Mouse (Mus musculus) stomach, postnatal 0 days (tissue): ENCODE results near the gene Snap91. TPM values are rescaled to one million over a fixed set of nuclear protein-coding genes. Genes with fewer than 3 reads are reported as not detected.

Experiments
- ATAC-seq: fragments of 200-750 bp; cut with Nextera tagmentation; 2 replicates; pipeline ENCODE4 v1.8.0; 2017; ENCODE audit not compliant: low FRiP score, low TSS enrichment
- DNase-seq: peaks from one replicate; pipeline ENCODE4 v3.0.0-alpha.2; 2016; ENCODE audit warnings: low spot score
- H3K27ac ChIP-seq: fragments of 300-500 bp; sonication (generic); replicated peaks from 2 replicates; pipeline ENCODE4 v1.5.1; 2014; ENCODE audit warnings: mild to moderate bottlenecking, control low read depth
- H3K27me3 ChIP-seq: fragments of 300-500 bp; sonication (generic); 2 replicates; pipeline ENCODE4 v1.6.1; 2014; ENCODE audit warnings: low read length; ENCODE audit not compliant: control insufficient read depth, insufficient read depth
- H3K36me3 ChIP-seq: fragments of 300-500 bp; sonication (generic); 2 replicates; pipeline ENCODE4 v1.6.1; 2014; ENCODE audit warnings: low read length, mixed read lengths; ENCODE audit not compliant: control insufficient read depth, insufficient read depth
- H3K4me1 ChIP-seq: fragments of 300-500 bp; sonication (generic); replicated peaks from 2 replicates; pipeline ENCODE4 v1.6.1; 2014; ENCODE audit warnings: antibody characterized with exemption; ENCODE audit not compliant: control insufficient read depth, insufficient read depth
- H3K4me2 ChIP-seq: fragments of 300-500 bp; sonication (generic); replicated peaks from 2 replicates; pipeline ENCODE4 v1.6.1; 2014; ENCODE audit warnings: low read depth, mild to moderate bottlenecking, control low read depth, moderate library complexity
- H3K4me3 ChIP-seq: fragments of 300-500 bp; sonication (generic); 2 replicates; pipeline ENCODE4 v1.5.1; 2014; ENCODE audit warnings: low read depth, low read length, control low read depth
- H3K9ac ChIP-seq: fragments of 300-500 bp; sonication (generic); 2 replicates; pipeline ENCODE4 v1.6.1; 2014; ENCODE audit warnings: mild to moderate bottlenecking, low read length, control low read depth, mixed read lengths
- H3K9me3 ChIP-seq: fragments of 300-500 bp; sonication (generic); 2 replicates; pipeline ENCODE4 v1.6.1; 2016; ENCODE audit warnings: low read length; ENCODE audit not compliant: control insufficient read depth
- CTCF ChIP-seq: IDR thresholded peaks from 2 replicates; pipeline ENCODE4 v1.5.1; 2016; ENCODE audit warnings: antibody characterized with exemption, low read depth, mild to moderate bottlenecking, moderate library complexity
- EP300 ChIP-seq: optimal IDR thresholded peaks from 2 replicates; pipeline ENCODE3; 2016; ENCODE audit warnings: antibody characterized with exemption
- WGBS: fragments of 180-500 bp; shearing (Covaris S2); extraction: QIAGEN DNeasy Blood & Tissue Kit; methylation state at CpG from one replicate; pipeline ENCODE4 v1.1.7; 2014; 5-methylcytosine and 5-hydroxymethylcytosine counted together
- polyA plus RNA-seq: library from polyadenylated mRNA; unstranded; fragments of >200 nt; fragmentation: Nextera tagmentation; extraction: Ambion mirVana; gene quantifications from 2 replicates; pipeline ENCODE4 v1.2.1, GENCODE M21; 2015

The Snap91 gene
- polyA plus RNA-seq, 1 experiment from 2014 or later, result 2.4 TPM

DNA sequence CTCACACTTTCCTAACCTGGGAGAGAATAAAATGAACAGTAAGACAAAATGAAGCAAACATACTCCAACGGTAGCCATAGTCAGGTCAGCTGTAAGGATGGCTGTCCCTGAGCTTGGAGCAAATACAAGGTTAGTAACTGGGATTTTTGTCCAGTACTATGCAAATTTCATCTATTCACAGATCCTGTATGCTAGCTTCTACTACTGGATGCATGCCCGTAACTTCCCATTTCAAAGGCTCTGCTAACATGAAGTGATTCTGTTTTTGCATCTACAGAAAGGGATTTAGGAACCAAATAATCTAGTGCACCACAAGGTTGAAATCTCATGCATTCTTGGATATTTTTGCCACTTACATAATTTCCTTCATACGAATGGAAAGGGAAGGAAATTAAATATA lies 70.2 kb downstream of the Snap91 start:
- TF ChIP-seq CTCF, result no peak
- TF ChIP-seq EP300, result no peak
- WGBS, result 82% methylated on average over 3 of the region's 3 CpGs
- H3K4me1 ChIP-seq, result no peaks in the 10 kb centered on the region
- H3K4me2 ChIP-seq, result no peak overlapping the region
- H3K27me3 ChIP-seq, result no peaks in the 10 kb centered on the region
- H3K9ac ChIP-seq, result no peak overlapping the region
- ATAC-seq (no peak), DNase-seq (no peak)
- no peak overlapping the region for H3K4me3 ChIP-seq
- no peaks in the 10 kb centered on the region for H3K9me3 ChIP-seq
- H3K27ac ChIP-seq, result no peak overlapping the region
- H3K36me3 ChIP-seq, result no peaks in the 10 kb centered on the region

DNA sequence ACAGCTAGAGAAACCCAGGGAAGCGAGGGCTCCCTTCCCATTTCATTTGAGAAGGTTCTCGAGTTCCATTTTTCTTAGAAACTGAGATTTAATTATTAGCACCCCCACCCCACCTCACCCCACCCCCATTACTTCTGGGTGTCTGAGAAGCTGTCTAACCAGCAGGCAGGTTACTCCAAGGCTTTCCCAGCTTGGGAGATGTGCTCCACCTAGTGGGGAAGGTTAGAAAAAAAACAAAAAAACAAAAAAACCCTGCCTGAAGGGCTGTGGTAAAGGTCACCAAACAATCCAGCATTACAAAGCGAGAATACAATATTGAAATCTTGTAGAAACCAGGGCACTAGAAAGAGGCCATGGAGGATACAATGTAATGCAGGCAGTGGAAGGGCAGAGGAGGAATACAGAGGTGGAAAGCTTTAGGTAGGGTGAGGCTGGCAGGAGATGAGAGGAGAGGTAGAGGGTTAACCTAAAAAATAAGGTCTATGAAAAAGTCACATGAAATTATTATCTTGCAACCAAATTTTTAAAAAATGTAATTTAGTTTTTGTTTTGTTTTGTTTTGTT lies 79.8 kb downstream of the Snap91 start:
- peak; percentile 21 for DNase-seq

DNA sequence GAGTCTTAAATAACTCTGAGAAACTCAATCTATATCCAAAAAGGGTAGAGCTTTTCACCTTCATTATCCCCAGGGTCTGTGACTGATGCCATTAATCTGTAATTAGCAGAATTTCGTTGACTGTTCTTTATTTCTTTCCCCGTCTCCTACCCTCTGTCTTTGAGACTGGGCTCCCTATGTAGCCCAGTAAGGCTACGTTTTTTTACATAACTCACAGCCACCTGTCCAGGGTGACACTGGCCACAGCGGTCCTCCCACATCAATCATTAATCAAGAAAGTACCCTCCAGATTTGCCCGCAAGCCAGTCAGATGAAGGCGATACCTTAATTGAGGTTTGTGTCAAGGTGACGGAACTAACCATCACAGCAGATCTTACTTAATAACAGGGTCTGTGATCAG lies 81.4 kb downstream of the Snap91 start:
- H3K4me2 ChIP-seq, result no peak overlapping the region
- no peaks in the 10 kb centered on the region; the same call in 1 of the 2 replicates for H3K27me3 ChIP-seq
- TF ChIP-seq EP300 (no peak), CTCF (no peak)
- no peaks in the 10 kb centered on the region for H3K36me3 ChIP-seq
- DNase-seq, result no peak
- no peaks in the 10 kb centered on the region for H3K4me1 ChIP-seq
- no peak overlapping the region for H3K9ac ChIP-seq
- H3K4me3 ChIP-seq, result no peak overlapping the region
- H3K27ac ChIP-seq, result no peak overlapping the region
- H3K9me3 ChIP-seq, result no peaks in the 10 kb centered on the region
- WGBS, result 74% methylated on average over 7 of the region's 7 CpGs
- ATAC-seq, result no peak

More for the DNA sequence above, 79.8 kb downstream of the Snap91 start:
- Histone ChIP-seq H3K9ac (no peak overlapping the region), H3K36me3 (no peaks in the 10 kb centered on the region), H3K9me3 (no peaks in the 10 kb centered on the region), H3K4me3 (no peak overlapping the region), H3K27me3 (no peaks in the 10 kb centered on the region; the same call in 1 of the 2 replicates), H3K4me2 (no peak overlapping the region), H3K27ac (no peak overlapping the region), H3K4me1 (no peaks in the 10 kb centered on the region)
- no peak for ATAC-seq
- WGBS, result 26% methylated on average over 3 of the region's 3 CpGs
- TF ChIP-seq CTCF, result peak; percentile 75
- no peak for TF ChIP-seq EP300

DNA sequence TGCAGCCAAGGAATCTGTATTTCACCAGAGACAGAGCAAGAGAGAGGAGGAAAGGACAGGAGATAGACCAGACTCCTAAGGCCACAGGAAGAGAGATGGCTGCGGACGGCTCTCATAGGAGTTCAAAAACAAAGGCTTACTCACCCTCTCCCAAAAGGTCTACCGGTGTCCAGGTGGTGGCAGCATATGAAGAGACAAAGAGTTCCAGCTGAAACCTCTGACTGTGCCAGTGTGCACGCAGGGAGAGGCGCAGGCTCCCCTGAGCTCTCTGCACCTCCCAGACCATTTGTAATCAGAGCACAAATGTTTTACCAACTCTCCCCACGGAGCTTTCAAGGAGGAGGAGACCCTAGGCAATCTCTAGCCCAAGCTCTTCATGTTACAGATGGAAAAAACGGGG lies 81.8 kb downstream of the Snap91 start:
- no peak for DNase-seq
- 38% methylated on average over 7 of the region's 7 CpGs for WGBS

DNA sequence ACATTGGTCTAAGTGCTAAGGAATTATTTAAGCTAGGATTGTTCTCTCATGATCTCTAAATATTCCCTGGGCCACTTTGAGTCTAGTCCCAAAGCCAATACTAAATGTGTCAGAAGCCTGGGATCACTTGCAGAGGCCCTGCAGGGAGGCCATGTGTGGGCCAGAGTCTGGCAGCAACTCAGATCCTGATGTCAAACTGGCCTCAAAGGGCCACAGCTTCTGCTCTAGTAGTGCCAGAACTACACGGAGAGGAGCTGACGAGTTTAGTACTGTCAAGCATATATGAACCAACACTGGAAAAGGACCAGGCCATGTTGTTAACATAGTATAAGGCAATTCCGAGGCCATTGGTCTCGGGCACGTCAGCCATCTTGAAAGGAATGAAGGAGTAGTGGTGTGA lies 82.3 kb downstream of the Snap91 start:
- Histone ChIP-seq H3K27ac (no peak overlapping the region), H3K4me2 (no peak overlapping the region), H3K36me3 (no peaks in the 10 kb centered on the region), H3K4me3 (no peak overlapping the region), H3K9ac (no peak overlapping the region), H3K27me3 (no peaks in the 10 kb centered on the region), H3K4me1 (no peaks in the 10 kb centered on the region), H3K9me3 (no peaks in the 10 kb centered on the region)
- DNase-seq (no peak), ATAC-seq (no peak)
- TF ChIP-seq CTCF (no peak), EP300 (no peak)
- WGBS, result 86% methylated on average over 5 of the region's 5 CpGs

More for the DNA sequence above, 81.8 kb downstream of the Snap91 start:
- H3K36me3 ChIP-seq, result no peaks in the 10 kb centered on the region
- TF ChIP-seq CTCF (0 out of 2 replicates have a peak, but pooled peaks have one; percentile 6), EP300 (no peak)
- H3K9ac ChIP-seq, result no peak overlapping the region
- no peaks in the 10 kb centered on the region; the same call in 1 of the 2 replicates for H3K27me3 ChIP-seq
- no peak overlapping the region for H3K4me2 ChIP-seq
- H3K4me3 ChIP-seq, result no peak overlapping the region
- no peaks in the 10 kb centered on the region for H3K4me1 ChIP-seq
- ATAC-seq, result no peak
- no peaks in the 10 kb centered on the region for H3K9me3 ChIP-seq
- no peak overlapping the region for H3K27ac ChIP-seq

DNA sequence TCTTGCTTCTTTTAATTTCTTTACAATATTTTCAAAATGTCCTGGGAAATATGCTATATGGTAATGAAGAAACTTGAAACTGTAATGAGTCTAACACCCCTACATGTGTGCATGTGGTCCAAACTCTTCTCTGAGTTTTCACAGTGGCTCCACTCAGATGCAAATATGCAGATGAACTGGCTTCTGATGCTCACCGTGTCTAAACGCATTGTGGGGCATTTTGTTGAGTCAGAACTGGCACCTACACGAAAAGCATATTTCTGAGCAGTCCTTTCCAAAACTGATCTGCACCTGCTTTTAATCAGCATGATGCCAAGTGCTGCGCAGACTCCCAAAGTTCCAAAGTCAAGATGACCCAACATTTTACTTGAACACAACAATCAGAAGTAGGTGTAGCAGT lies 82.9 kb downstream of the Snap91 start:
- WGBS, result 82% methylated on average over 4 of the region's 4 CpGs
- H3K27me3 ChIP-seq, result no peaks in the 10 kb centered on the region
- ATAC-seq, result no peak
- no peak overlapping the region for H3K9ac ChIP-seq
- TF ChIP-seq EP300, result no peak
- no peak for TF ChIP-seq CTCF
- H3K4me1 ChIP-seq, result no peaks in the 10 kb centered on the region
- H3K9me3 ChIP-seq, result no peaks in the 10 kb centered on the region
- no peak overlapping the region for H3K27ac ChIP-seq
- no peak overlapping the region for H3K4me2 ChIP-seq
- no peaks in the 10 kb centered on the region for H3K36me3 ChIP-seq
- H3K4me3 ChIP-seq, result no peak overlapping the region
- no peak for DNase-seq
